Mouse (Mus musculus): ENCODE results near the gene Amh. TPM values are rescaled to one million over a fixed set of nuclear protein-coding genes. Genes with fewer than 3 reads are reported as not detected.

Gene Amh
- polyA plus RNA-seq, 1 experiment from 2014 or later = not detected

- DNase-seq (ENCODE audit: low spot score) (no peak), ATAC-seq (replicated peaks; ENCODE audit: low FRiP score, low TSS enrichment, low read depth) (no peak)
- H3K27me3 ChIP-seq (replicated peaks; ENCODE audit: control insufficient read depth, insufficient read depth, low read length) = no peaks in the 10 kb centered on the region
- H3K9ac ChIP-seq (ENCODE audit: low read length) = no peak overlapping the region
- H3K36me3 ChIP-seq (ENCODE audit: control insufficient read depth, insufficient read depth, low read length) = peaks cover 88% of the 10 kb centered on the region
- no peak overlapping the region for H3K4me3 ChIP-seq (ENCODE audit: low read depth, low read length)
- WGBS = 65% methylated on average over 41 of the region's 41 CpGs
- peaks cover 7% of the 10 kb centered on the region; the same call in 1 of the 2 replicates for H3K4me1 ChIP-seq (replicated peaks; ENCODE audit: control insufficient read depth, insufficient read depth, low read length)
- no peak overlapping the region for H3K27ac ChIP-seq (ENCODE audit: low read depth)
- no peaks in the 10 kb centered on the region for H3K9me3 ChIP-seq (ENCODE audit: control insufficient read depth, low read length)
- no peak overlapping the region for H3K4me2 ChIP-seq (ENCODE audit: low read length)
Observed at GRCm38 (mm10) chr10:80792175-80793032, 12.6 kb upstream of the Amh start.

DNA sequence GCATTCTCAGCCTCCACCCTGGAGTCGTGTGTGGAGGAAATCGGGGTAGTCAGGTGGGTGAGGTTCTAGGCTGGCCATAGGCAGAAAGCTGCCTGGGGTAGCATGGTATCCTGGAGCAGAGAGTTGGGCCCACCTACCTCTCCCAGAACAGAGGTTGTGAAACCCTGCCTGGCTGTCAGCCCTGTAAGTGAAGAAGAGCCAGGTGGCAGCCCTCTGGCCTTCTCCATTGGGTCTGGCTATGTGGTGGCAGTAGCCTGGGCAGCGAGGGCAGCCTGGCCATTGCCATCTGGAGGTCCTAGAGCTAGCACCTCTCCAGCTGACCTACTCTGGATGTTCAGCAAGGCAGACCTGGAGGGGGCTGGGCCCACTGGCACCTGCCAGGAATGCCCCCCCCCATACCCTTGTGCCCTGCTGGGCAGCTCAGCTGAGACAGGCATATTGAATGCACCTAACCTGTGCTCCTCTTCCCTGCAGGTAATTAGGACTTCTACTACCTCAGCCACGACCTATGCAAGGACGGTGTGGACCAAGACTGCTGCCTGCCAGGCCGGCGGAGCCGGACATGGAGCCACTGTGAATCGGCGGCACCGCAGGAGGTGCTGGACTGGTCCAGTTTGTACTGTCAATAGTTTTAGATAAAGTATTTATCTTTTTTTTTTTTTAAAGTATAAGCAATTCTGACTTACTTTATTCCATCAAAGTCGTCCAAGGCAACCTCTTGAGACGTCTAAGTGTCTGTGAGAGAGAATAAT lies 11.8 kb upstream of the Amh start:
- H3K4me2 ChIP-seq (ENCODE audit: low read length) = no peak overlapping the region
- DNase-seq (ENCODE audit: low spot score) = no peak
- no peaks in the 10 kb centered on the region for H3K9me3 ChIP-seq (ENCODE audit: control insufficient read depth, low read length)
- H3K27ac ChIP-seq (ENCODE audit: low read depth) = no peak overlapping the region; the same call in 1 of the 2 replicates
- peaks cover 80% of the 10 kb centered on the region for H3K36me3 ChIP-seq (ENCODE audit: control insufficient read depth, insufficient read depth, low read length)
- no peak for ATAC-seq (replicated peaks; ENCODE audit: low FRiP score, low TSS enrichment, low read depth)
- H3K4me3 ChIP-seq (ENCODE audit: low read depth, low read length) = no peak overlapping the region
- no peaks in the 10 kb centered on the region for H3K27me3 ChIP-seq (replicated peaks; ENCODE audit: control insufficient read depth, insufficient read depth, low read length)
- WGBS = 91% methylated on average over 13 of the region's 13 CpGs
- no peak overlapping the region for H3K9ac ChIP-seq (ENCODE audit: low read length)
- peaks cover 7% of the 10 kb centered on the region; the same call in 1 of the 2 replicates for H3K4me1 ChIP-seq (replicated peaks; ENCODE audit: control insufficient read depth, insufficient read depth, low read length)

DNA sequence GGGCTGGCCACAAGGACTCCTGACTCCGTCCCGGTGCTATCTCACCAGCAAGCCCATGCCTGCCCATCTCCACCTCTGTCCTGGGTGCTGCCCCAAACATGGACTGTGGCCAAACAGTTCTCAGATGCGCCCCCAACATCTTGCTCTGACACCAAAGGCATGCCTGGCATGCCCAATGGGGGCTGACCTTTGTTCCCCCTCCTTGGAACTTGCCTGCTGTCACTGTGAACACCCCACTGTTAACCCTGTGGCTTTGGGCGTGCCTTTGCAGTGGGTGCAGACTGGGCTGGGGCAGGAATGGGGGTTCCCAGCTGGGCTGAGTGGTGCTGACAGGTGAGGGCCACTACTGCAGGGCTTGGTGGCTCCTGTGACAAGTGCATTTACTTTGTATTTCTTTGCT lies 11.2 kb upstream of the Amh start:
- H3K4me1 ChIP-seq (replicated peaks; ENCODE audit: control insufficient read depth, insufficient read depth, low read length) = peaks cover 7% of the 10 kb centered on the region; the same call in 1 of the 2 replicates
- no peaks in the 10 kb centered on the region for H3K9me3 ChIP-seq (ENCODE audit: control insufficient read depth, low read length)
- no peak overlapping the region for H3K4me3 ChIP-seq (ENCODE audit: low read depth, low read length)
- no peaks in the 10 kb centered on the region for H3K27me3 ChIP-seq (replicated peaks; ENCODE audit: control insufficient read depth, insufficient read depth, low read length)
- 80% methylated on average over 4 of the region's 4 CpGs for WGBS
- no peak overlapping the region for H3K27ac ChIP-seq (ENCODE audit: low read depth)
- DNase-seq (ENCODE audit: low spot score) (no peak), ATAC-seq (replicated peaks; ENCODE audit: low FRiP score, low TSS enrichment, low read depth) (no peak)
- peaks cover 74% of the 10 kb centered on the region for H3K36me3 ChIP-seq (ENCODE audit: control insufficient read depth, insufficient read depth, low read length)
- no peak overlapping the region for H3K9ac ChIP-seq (ENCODE audit: low read length)
- no peak overlapping the region for H3K4me2 ChIP-seq (ENCODE audit: low read length)

DNA sequence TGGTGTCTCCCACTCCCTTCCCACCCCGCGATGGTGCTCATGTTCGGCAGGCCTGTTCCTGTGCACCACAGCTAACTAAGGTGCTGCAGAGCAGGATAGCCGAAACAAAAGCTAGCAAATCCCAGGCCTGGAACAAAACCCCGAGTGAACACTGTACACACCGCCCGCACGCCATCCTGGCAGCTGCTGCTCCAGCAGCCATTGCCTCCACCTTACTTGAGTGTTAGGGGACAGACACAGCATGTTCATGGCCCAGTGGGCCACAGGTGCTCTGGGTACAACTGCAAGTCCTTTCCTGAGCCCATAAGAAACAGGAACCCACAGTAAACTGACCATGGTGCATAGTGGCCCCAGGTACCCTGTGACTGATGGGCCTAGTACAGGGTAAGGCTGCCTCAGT lies 10.3 kb upstream of the Amh start:
- H3K36me3 ChIP-seq (ENCODE audit: control insufficient read depth, insufficient read depth, low read length) = peaks cover 65% of the 10 kb centered on the region
- H3K27me3 ChIP-seq (replicated peaks; ENCODE audit: control insufficient read depth, insufficient read depth, low read length) = no peaks in the 10 kb centered on the region
- H3K4me2 ChIP-seq (ENCODE audit: low read length) = no peak overlapping the region
- no peak overlapping the region for H3K4me3 ChIP-seq (ENCODE audit: low read depth, low read length)
- H3K9me3 ChIP-seq (ENCODE audit: control insufficient read depth, low read length) = no peaks in the 10 kb centered on the region
- no peak for DNase-seq (ENCODE audit: low spot score)
- no peak overlapping the region for H3K27ac ChIP-seq (ENCODE audit: low read depth)
- no peak for ATAC-seq (replicated peaks; ENCODE audit: low FRiP score, low TSS enrichment, low read depth)
- peaks cover 11% of the 10 kb centered on the region for H3K4me1 ChIP-seq (replicated peaks; ENCODE audit: control insufficient read depth, insufficient read depth, low read length)
- no peak overlapping the region for H3K9ac ChIP-seq (ENCODE audit: low read length)
- WGBS = 89% methylated on average over 8 of the region's 8 CpGs

DNA sequence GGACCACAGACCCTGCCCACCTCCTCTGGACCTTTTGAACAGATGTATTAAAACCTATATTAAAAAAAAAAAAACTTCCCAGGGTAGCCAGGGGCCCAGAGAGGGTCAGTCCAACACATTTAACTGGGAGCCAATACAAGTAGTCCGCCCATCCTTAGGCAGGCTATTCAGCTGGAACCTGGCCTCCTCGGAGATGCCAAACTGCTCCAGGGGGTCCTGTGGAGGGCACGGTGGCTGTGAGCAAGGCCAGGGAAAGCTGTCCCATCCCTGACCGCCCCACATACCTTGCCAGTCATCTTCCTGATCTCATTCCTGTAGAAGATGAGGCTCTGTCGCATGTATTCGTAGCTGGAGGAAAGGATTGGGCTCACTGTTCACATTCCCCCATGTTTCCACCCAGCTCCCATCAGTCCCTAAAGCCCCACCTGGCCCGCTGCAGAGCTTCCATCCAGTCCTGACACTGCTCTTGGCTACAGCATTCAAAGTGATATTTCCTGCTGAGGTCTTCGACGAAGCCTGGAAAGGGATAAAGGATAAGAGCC lies 8.7 kb upstream of the Amh start:
- Histone ChIP-seq H3K4me3 (ENCODE audit: low read depth, low read length) (no peak overlapping the region; the same call in 1 of the 2 replicates), H3K9ac (ENCODE audit: low read length) (peak overlapping the region; percentile 99; the same call in 1 of the 2 replicates), H3K9me3 (ENCODE audit: control insufficient read depth, low read length) (no peaks in the 10 kb centered on the region), H3K4me1 (replicated peaks; ENCODE audit: control insufficient read depth, insufficient read depth, low read length) (peaks cover 18% of the 10 kb centered on the region), H3K4me2 (ENCODE audit: low read length) (peak overlapping the region; percentile 70), H3K27ac (ENCODE audit: low read depth) (no peak overlapping the region), H3K27me3 (replicated peaks; ENCODE audit: control insufficient read depth, insufficient read depth, low read length) (no peaks in the 10 kb centered on the region), H3K36me3 (ENCODE audit: control insufficient read depth, insufficient read depth, low read length) (peaks cover 58% of the 10 kb centered on the region)
- no peak for DNase-seq (ENCODE audit: low spot score)
- 82% methylated on average over 9 of the region's 9 CpGs for WGBS
- no peak for ATAC-seq (replicated peaks; ENCODE audit: low FRiP score, low TSS enrichment, low read depth)

GRCm38 (mm10) chr10:80797186-80798149 lies 7.6 kb upstream of the Amh start:
- Histone ChIP-seq H3K36me3 (ENCODE audit: control insufficient read depth, insufficient read depth, low read length) (peaks cover 61% of the 10 kb centered on the region), H3K4me2 (ENCODE audit: low read length) (peak overlapping the region; percentile 70), H3K4me3 (ENCODE audit: low read depth, low read length) (peak overlapping the region; percentile 96), H3K4me1 (replicated peaks; ENCODE audit: control insufficient read depth, insufficient read depth, low read length) (peaks cover 18% of the 10 kb centered on the region), H3K27ac (ENCODE audit: low read depth) (peak overlapping the region; percentile 97), H3K9me3 (ENCODE audit: control insufficient read depth, low read length) (no peaks in the 10 kb centered on the region), H3K27me3 (replicated peaks; ENCODE audit: control insufficient read depth, insufficient read depth, low read length) (no peaks in the 10 kb centered on the region), H3K9ac (ENCODE audit: low read length) (peak overlapping the region; percentile 99)
- DNase-seq (ENCODE audit: low spot score) (peak; percentile 73), ATAC-seq (replicated peaks; ENCODE audit: low FRiP score, low TSS enrichment, low read depth) (peak; percentile 64)
- 2% methylated on average over 54 of the region's 59 CpGs for WGBS

GRCm38 (mm10) chr10:80798150-80799006 lies 6.7 kb upstream of the Amh start, which contains the start of the genes Sf3a2 and Plekhj1:
Gene Sf3a2, plus strand, starts transcription at chr10:80798198.
Gene Plekhj1, minus strand, starts transcription at chr10:80798626.
- Histone ChIP-seq H3K4me2 (ENCODE audit: low read length) (peak within 1 kb of the TSS; percentile 70), H3K4me3 (ENCODE audit: low read depth, low read length) (peak within 1 kb of the TSS; percentile 96), H3K9me3 (ENCODE audit: control insufficient read depth, low read length) (no peaks in the 10 kb centered on the region), H3K4me1 (replicated peaks; ENCODE audit: control insufficient read depth, insufficient read depth, low read length) (peaks cover 18% of the 10 kb centered on the region), H3K36me3 (ENCODE audit: control insufficient read depth, insufficient read depth, low read length) (peaks cover 64% of the 10 kb centered on the region), H3K9ac (ENCODE audit: low read length) (peak within 1 kb of the TSS; percentile 99), H3K27me3 (replicated peaks; ENCODE audit: control insufficient read depth, insufficient read depth, low read length) (no peaks in the 10 kb centered on the region), H3K27ac (ENCODE audit: low read depth) (peak within 1 kb of the TSS; percentile 97)
- under 1% methylated on average over 104 of the region's 104 CpGs for WGBS
- DNase-seq (ENCODE audit: low spot score) (peak; percentile 97), ATAC-seq (replicated peaks; ENCODE audit: low FRiP score, low TSS enrichment, low read depth) (peak; percentile 87)

Data from intestine, embryonic 14.5 days (tissue).